Mouse (Mus musculus): ENCODE results near the gene Mthfd1. TPM values are rescaled to one million over a fixed set of nuclear protein-coding genes. Genes with fewer than 3 reads are reported as not detected.

Mthfd1 gene
- polyA plus RNA-seq, 1 experiment from 2014 or later, result 35.1 TPM

DNA sequence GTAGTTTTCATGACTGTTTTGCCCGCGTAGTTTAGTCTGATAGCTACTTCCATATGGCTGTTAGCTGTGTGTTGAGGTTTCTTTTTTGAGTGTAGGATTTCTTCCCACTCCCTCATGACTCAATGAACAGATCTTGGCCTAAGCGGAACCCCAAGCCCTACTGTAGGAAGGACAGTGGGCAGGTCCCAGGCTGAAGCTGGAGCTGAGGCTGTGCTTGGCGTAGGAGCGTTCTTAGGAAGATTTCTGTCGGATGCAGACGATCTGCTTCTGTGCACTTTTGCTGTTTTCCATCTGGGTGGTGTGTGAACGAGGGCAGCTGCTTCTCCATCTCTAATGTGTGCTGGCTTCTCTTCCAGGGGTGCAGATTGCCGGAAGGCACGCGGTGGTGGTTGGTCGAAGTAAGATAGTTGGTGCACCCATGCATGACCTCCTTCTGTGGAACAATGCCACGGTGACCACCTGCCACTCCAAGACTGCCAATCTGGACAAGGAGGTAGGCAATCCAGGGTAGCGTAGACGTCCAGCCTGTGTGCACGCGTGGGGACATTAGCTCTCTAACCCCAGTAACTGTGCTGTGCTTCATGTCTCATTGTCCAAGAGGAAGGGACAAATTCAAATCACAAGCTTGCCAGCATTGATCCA lies 27.6 kb downstream of the Mthfd1 start:
- Histone ChIP-seq H3K9me3 (replicated peaks) (no peaks in the 10 kb centered on the region), H3K4me1 (replicated peaks) (peaks cover 6% of the 10 kb centered on the region), H3K27me3 (no peaks in the 10 kb centered on the region), H3K27ac (no peak overlapping the region), H3K9ac (no peak overlapping the region), H3K36me3 (peaks cover 15% of the 10 kb centered on the region), H3K4me2 (no peak overlapping the region), H3K4me3 (no peak overlapping the region)
- WGBS, result 88% methylated on average over 17 of the region's 17 CpGs
- 0 out of 2 replicates have a peak, but pooled peaks have one; percentile 35 for ATAC-seq (replicated peaks; ENCODE audit: insufficient number of reproducible peaks, insufficient read depth, low FRiP score, low read depth)

DNA sequence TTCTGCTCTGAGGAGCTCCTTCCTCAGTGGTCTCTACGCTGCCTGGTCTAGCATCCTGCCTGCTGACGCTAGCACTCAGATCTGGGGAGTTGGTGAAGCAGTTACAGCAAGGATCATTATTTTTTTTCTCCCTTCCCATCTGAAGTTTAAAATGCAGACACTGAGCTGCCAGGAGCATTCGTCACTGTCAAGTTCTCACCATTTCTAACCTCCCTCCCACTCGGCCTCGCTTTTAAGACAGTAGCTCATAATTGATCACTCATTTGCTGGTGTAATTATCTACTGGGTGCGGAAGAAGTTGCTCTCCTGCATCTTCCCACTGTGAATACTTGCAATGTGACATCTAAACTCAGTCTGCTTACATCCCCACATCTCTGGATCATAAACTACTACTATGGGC lies 30.3 kb downstream of the Mthfd1 start:
- no peaks in the 10 kb centered on the region for H3K27me3 ChIP-seq
- 82% methylated on average over 6 of the region's 6 CpGs for WGBS
- H3K4me3 ChIP-seq, result no peak overlapping the region
- no peak overlapping the region for H3K4me2 ChIP-seq
- no peak overlapping the region for H3K9ac ChIP-seq
- no peak for ATAC-seq (replicated peaks; ENCODE audit: insufficient number of reproducible peaks, insufficient read depth, low FRiP score, low read depth)
- H3K9me3 ChIP-seq (replicated peaks), result no peaks in the 10 kb centered on the region
- peaks cover 21% of the 10 kb centered on the region for H3K36me3 ChIP-seq
- H3K4me1 ChIP-seq (replicated peaks), result peaks cover 6% of the 10 kb centered on the region
- no peak overlapping the region for H3K27ac ChIP-seq

- H3K27me3 ChIP-seq, result no peaks in the 10 kb centered on the region
- H3K36me3 ChIP-seq, result peaks cover 30% of the 10 kb centered on the region
- no peaks in the 10 kb centered on the region for H3K9me3 ChIP-seq (replicated peaks)
- H3K27ac ChIP-seq, result no peak overlapping the region
- ATAC-seq (replicated peaks; ENCODE audit: insufficient number of reproducible peaks, insufficient read depth, low FRiP score, low read depth), result no peak
- H3K4me3 ChIP-seq, result no peak overlapping the region
- H3K9ac ChIP-seq, result no peak overlapping the region
- H3K4me2 ChIP-seq, result no peak overlapping the region
- WGBS, result 74% methylated on average over 8 of the region's 8 CpGs
- no peaks in the 10 kb centered on the region for H3K4me1 ChIP-seq (replicated peaks)
Measured at GRCm38 (mm10) chr12:76287986-76288385, 32.9 kb downstream of the Mthfd1 start.

- H3K9ac ChIP-seq, result no peak overlapping the region
- no peaks in the 10 kb centered on the region for H3K4me1 ChIP-seq (replicated peaks)
- H3K9me3 ChIP-seq (replicated peaks), result no peaks in the 10 kb centered on the region
- peaks cover 26% of the 10 kb centered on the region for H3K36me3 ChIP-seq
- H3K4me2 ChIP-seq, result no peak overlapping the region
- 91% methylated on average over 5 of the region's 5 CpGs for WGBS
- no peak for ATAC-seq (replicated peaks; ENCODE audit: insufficient number of reproducible peaks, insufficient read depth, low FRiP score, low read depth)
- H3K4me3 ChIP-seq, result no peak overlapping the region
- H3K27me3 ChIP-seq, result no peaks in the 10 kb centered on the region
- no peak overlapping the region for H3K27ac ChIP-seq
Measured at GRCm38 (mm10) chr12:76288494-76288893, 33.4 kb downstream of the Mthfd1 start.

DNA sequence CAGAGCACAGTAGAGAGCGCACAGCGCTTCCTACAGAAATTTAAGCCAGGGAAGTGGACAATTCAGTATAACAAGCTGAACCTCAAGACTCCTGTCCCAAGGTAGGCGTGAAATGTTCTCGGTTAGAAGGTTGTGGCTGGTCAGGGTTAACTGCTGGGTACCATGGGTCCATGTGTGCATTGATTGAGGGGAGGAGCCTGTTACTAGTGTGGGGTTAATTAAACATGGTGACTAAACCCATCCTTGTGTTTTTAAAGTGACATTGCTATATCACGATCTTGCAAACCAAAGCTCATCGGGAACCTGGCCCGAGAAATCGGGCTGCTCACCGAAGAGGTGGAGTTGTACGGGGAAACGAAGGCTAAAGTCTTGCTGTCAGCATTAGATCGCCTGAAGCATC lies 34.3 kb downstream of the Mthfd1 start:
- no peaks in the 10 kb centered on the region for H3K9me3 ChIP-seq (replicated peaks)
- H3K4me2 ChIP-seq, result no peak overlapping the region
- peaks cover 32% of the 10 kb centered on the region for H3K36me3 ChIP-seq
- 97% methylated on average over 12 of the region's 12 CpGs for WGBS
- H3K4me3 ChIP-seq, result no peak overlapping the region
- no peaks in the 10 kb centered on the region for H3K27me3 ChIP-seq
- no peak overlapping the region for H3K27ac ChIP-seq
- no peak overlapping the region for H3K9ac ChIP-seq
- ATAC-seq (replicated peaks; ENCODE audit: insufficient number of reproducible peaks, insufficient read depth, low FRiP score, low read depth), result no peak
- H3K4me1 ChIP-seq (replicated peaks), result no peaks in the 10 kb centered on the region

DNA sequence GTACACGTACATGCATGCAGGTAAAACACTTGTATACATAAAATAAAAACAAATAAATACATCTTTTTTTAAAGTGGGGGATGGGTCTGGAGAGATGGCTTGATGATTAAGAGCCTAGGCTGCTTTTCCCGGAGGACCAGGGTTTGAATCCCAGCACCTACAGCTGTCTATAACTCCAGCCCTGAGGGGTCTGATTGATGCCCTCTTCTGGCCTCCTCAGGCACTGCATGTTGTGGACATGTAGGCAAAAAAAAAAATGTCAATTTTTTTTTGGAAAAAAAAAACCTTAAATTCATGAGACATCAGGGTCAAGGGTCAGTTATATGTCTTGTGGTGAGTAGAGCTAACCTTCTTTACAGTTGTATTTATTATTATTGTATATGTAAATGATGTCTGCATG lies 35.2 kb downstream of the Mthfd1 start:
- H3K4me3 ChIP-seq, result no peak overlapping the region
- H3K4me1 ChIP-seq (replicated peaks), result no peaks in the 10 kb centered on the region
- peaks cover 39% of the 10 kb centered on the region for H3K36me3 ChIP-seq
- no peak for ATAC-seq (replicated peaks; ENCODE audit: insufficient number of reproducible peaks, insufficient read depth, low FRiP score, low read depth)
- no peak overlapping the region for H3K9ac ChIP-seq
- H3K9me3 ChIP-seq (replicated peaks), result no peaks in the 10 kb centered on the region
- H3K27ac ChIP-seq, result no peak overlapping the region
- 89% methylated on average over 2 of the region's 2 CpGs for WGBS
- H3K4me2 ChIP-seq, result no peak overlapping the region
- no peaks in the 10 kb centered on the region for H3K27me3 ChIP-seq

- H3K4me1 ChIP-seq (replicated peaks), result no peaks in the 10 kb centered on the region
- no peak for ATAC-seq (replicated peaks; ENCODE audit: insufficient number of reproducible peaks, insufficient read depth, low FRiP score, low read depth)
- WGBS, result 47% methylated on average over 7 of the region's 7 CpGs
Measured at GRCm38 (mm10) chr12:76293192-76293591, 38.1 kb downstream of the Mthfd1 start.

GRCm38 (mm10) chr12:76297830-76298229 lies 42.7 kb downstream of the Mthfd1 start:
- H3K27ac ChIP-seq, result no peak overlapping the region
- WGBS, result 90% methylated on average over 5 of the region's 5 CpGs
- no peak for ATAC-seq (replicated peaks; ENCODE audit: insufficient number of reproducible peaks, insufficient read depth, low FRiP score, low read depth)
- H3K9ac ChIP-seq, result no peak overlapping the region
- no peaks in the 10 kb centered on the region; the same call in 1 of the 2 replicates for H3K4me1 ChIP-seq (replicated peaks)
- H3K36me3 ChIP-seq, result peaks cover 31% of the 10 kb centered on the region
- no peak overlapping the region for H3K4me3 ChIP-seq
- H3K4me2 ChIP-seq, result no peak overlapping the region
- H3K9me3 ChIP-seq (replicated peaks), result no peaks in the 10 kb centered on the region
- no peaks in the 10 kb centered on the region for H3K27me3 ChIP-seq

More at GRCm38 (mm10) chr12:76293192-76293591, 38.1 kb downstream of the Mthfd1 start:
- H3K9ac ChIP-seq, result no peak overlapping the region
- H3K27me3 ChIP-seq, result no peaks in the 10 kb centered on the region
- H3K36me3 ChIP-seq, result peaks cover 50% of the 10 kb centered on the region
- no peaks in the 10 kb centered on the region for H3K9me3 ChIP-seq (replicated peaks)
- no peak overlapping the region for H3K4me2 ChIP-seq
- H3K27ac ChIP-seq, result no peak overlapping the region
- H3K4me3 ChIP-seq, result no peak overlapping the region

DNA sequence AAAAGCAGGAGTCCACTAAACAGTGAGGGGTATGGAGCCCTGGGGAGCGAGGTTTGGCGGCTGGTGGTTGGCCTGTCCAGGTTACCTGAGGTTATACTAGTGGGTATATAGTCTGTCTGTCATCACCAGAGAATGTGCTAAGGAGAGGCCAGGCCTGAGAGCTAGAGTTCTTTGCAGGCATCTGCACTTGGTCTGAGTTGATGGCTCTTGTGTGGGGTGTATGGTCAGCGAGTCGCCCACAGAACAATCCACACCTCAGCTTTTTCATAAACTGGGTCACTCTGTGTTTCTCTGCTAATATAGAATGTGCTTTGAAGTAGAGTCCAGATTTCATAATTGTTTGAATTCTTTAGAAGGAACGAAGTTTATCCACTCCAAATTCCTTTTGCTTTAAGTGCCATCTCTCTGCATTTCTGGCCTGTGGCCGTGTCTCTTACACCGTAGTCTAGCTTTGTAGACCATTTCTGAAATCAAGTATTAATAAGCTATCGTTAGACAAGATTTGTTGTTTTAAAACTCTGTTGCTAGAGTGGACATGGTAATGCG lies 44.3 kb downstream of the Mthfd1 start:
- 79% methylated on average over 9 of the region's 9 CpGs for WGBS
- Histone ChIP-seq H3K4me3 (no peak overlapping the region), H3K9me3 (replicated peaks) (no peaks in the 10 kb centered on the region), H3K9ac (no peak overlapping the region), H3K36me3 (peaks cover 26% of the 10 kb centered on the region), H3K27ac (peak overlapping the region; percentile 11; the same call in 1 of the 2 replicates), H3K4me2 (no peak overlapping the region), H3K27me3 (no peaks in the 10 kb centered on the region), H3K4me1 (replicated peaks) (peaks cover 2% of the 10 kb centered on the region; the same call in 1 of the 2 replicates)
- no peak for ATAC-seq (replicated peaks; ENCODE audit: insufficient number of reproducible peaks, insufficient read depth, low FRiP score, low read depth)

DNA sequence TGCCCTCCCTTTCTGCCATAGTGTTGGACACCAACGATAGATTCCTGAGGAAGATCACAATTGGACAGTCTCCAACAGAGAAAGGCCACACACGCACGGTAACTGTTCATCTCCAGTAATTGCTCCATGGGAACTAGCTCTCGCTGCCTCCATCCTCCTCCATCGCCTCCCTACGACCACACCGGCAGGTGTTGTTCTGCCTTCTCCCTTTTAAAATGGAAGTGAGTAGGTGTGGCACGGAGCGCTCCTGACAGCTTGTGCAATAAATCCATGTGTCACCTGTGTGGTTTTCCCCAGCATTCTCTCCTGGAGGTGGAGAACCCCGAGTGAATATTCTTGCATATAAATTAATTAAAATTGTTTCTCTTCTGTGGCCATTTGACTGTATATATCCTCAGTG lies 45.3 kb downstream of the Mthfd1 start:
- H3K9me3 ChIP-seq (replicated peaks), result no peaks in the 10 kb centered on the region
- ATAC-seq (replicated peaks; ENCODE audit: insufficient number of reproducible peaks, insufficient read depth, low FRiP score, low read depth), result no peak
- H3K36me3 ChIP-seq, result peaks cover 17% of the 10 kb centered on the region
- no peak overlapping the region for H3K27ac ChIP-seq
- no peak overlapping the region for H3K4me2 ChIP-seq
- no peak overlapping the region for H3K4me3 ChIP-seq
- 90% methylated on average over 10 of the region's 10 CpGs for WGBS
- no peaks in the 10 kb centered on the region for H3K27me3 ChIP-seq
- peaks cover 2% of the 10 kb centered on the region; the same call in 1 of the 2 replicates for H3K4me1 ChIP-seq (replicated peaks)
- no peak overlapping the region for H3K9ac ChIP-seq

DNA sequence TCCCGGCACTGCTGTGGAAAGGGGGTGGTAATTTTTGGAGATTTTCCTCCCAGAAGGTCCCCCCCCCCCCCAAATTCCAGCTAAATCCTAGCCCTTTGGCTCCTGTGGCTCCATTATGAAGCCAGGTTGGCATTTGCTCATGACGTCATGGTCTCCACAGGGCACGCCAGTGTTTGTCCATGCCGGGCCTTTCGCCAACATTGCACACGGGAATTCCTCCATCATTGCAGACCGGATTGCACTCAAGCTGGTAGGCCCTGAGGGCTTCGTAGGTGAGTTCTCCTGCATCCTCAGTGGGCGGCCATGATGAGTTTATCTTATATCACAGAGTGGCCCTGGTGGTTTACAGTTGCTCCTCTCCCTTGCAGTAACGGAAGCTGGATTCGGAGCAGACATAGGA lies 48.4 kb downstream of the Mthfd1 start:
- H3K27me3 ChIP-seq, result no peaks in the 10 kb centered on the region
- 84% methylated on average over 11 of the region's 11 CpGs for WGBS
- ATAC-seq (replicated peaks; ENCODE audit: insufficient number of reproducible peaks, insufficient read depth, low FRiP score, low read depth), result no peak
- no peak overlapping the region for H3K9ac ChIP-seq
- no peak overlapping the region for H3K4me3 ChIP-seq
- H3K4me1 ChIP-seq (replicated peaks), result peaks cover 25% of the 10 kb centered on the region
- H3K4me2 ChIP-seq, result no peak overlapping the region
- no peaks in the 10 kb centered on the region for H3K9me3 ChIP-seq (replicated peaks)
- 0 out of 2 replicates have a peak, but pooled peaks cover 5% of the 10 kb centered on the region for H3K36me3 ChIP-seq
- no peak overlapping the region; the same call in 1 of the 2 replicates for H3K27ac ChIP-seq

DNA sequence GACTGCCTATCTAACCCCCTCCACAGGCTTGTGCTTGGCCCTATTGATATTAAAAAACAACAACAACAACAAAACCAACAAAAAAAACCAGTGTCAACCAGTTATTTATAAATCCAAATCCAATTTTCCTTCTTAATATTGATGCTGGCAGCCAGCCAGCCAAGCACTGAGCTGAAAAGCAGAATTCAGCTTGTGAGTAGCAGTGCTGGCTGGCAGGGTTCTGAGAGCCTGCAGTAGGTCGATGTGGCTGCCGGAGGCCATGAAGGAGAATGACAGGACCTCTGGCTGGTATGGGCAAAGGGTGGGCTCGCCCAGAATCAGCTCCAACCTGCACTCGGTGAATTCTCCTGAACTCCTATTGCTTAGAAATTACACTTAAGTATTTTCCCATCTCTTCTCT lies 49.1 kb downstream of the Mthfd1 start:
- Histone ChIP-seq H3K4me3 (no peak overlapping the region), H3K36me3 (0 out of 2 replicates have a peak, but pooled peaks cover 5% of the 10 kb centered on the region), H3K9me3 (replicated peaks) (no peaks in the 10 kb centered on the region), H3K27ac (no peak overlapping the region; the same call in 1 of the 2 replicates), H3K27me3 (no peaks in the 10 kb centered on the region), H3K9ac (no peak overlapping the region), H3K4me2 (no peak overlapping the region), H3K4me1 (replicated peaks) (peaks cover 26% of the 10 kb centered on the region)
- 52% methylated on average over 4 of the region's 4 CpGs for WGBS
- no peak for ATAC-seq (replicated peaks; ENCODE audit: insufficient number of reproducible peaks, insufficient read depth, low FRiP score, low read depth)
